Mouse (Mus musculus): ENCODE results near the gene Tchhl1. TPM values are rescaled to one million over a fixed set of nuclear protein-coding genes. Genes with fewer than 3 reads are reported as not detected.
"Not testable (repeated sequence)": the region's sequence is repeated elsewhere in the genome, so short reads cannot be mapped to it uniquely, and the experiment has no call there.

Gene Tchhl1
- not detected for total RNA-seq (2021)

- DNase-seq (ENCODE audit: extremely low spot score in 1 of 2, low spot score in 1 of 2): no peak
Observed at GRCm38 (mm10) chr3:93468561-93468960, at the start of gene Tchhl1. Gene Tchhl1 (plus strand): TSS chr3:93468754.

GRCm38 (mm10) chr3:93431673-93432072 is 36.9 kb upstream of the Tchhl1 start:
- no peak for DNase-seq (ENCODE audit: extremely low spot score in 1 of 2, low spot score in 1 of 2)

- no peak for DNase-seq (ENCODE audit: extremely low spot score in 1 of 2, low spot score in 1 of 2)
Observed at GRCm38 (mm10) chr3:93442030-93442429, 26.5 kb upstream of the Tchhl1 start, which contains the start of gene Tchh. Gene Tchh (plus strand): TSS chr3:93442330.

GRCm38 (mm10) chr3:93443501-93444101 is 25.0 kb upstream of the Tchhl1 start:
- DNase-seq (ENCODE audit: extremely low spot score in 1 of 2, low spot score in 1 of 2): peak; percentile 5 to 18

GRCm38 (mm10) chr3:93444343-93445164 is 24.0 kb upstream of the Tchhl1 start:
- DNase-seq (ENCODE audit: extremely low spot score in 1 of 2, low spot score in 1 of 2): peak; percentile 47 to 62

- DNase-seq (ENCODE audit: extremely low spot score in 1 of 2, low spot score in 1 of 2): peak; percentile 6 to 10
Observed at GRCm38 (mm10) chr3:93445165-93445705, 23.3 kb upstream of the Tchhl1 start.

GRCm38 (mm10) chr3:93446128-93446755 is 22.3 kb upstream of the Tchhl1 start:
- DNase-seq (ENCODE audit: extremely low spot score in 1 of 2, low spot score in 1 of 2): peak; percentile 7 to 9

- DNase-seq (ENCODE audit: extremely low spot score in 1 of 2, low spot score in 1 of 2): not testable (repeated sequence)
Observed at GRCm38 (mm10) chr3:93446756-93447137, 21.8 kb upstream of the Tchhl1 start.

GRCm38 (mm10) chr3:93447138-93447841 is 21.3 kb upstream of the Tchhl1 start:
- DNase-seq (ENCODE audit: extremely low spot score in 1 of 2, low spot score in 1 of 2): peak; percentile 47 to 49

GRCm38 (mm10) chr3:93466556-93466955 is 2.0 kb upstream of the Tchhl1 start:
- no peak for DNase-seq (ENCODE audit: extremely low spot score in 1 of 2, low spot score in 1 of 2)

GRCm38 (mm10) chr3:93467130-93467529 is 1.4 kb upstream of the Tchhl1 start:
- no peak for DNase-seq (ENCODE audit: extremely low spot score in 1 of 2, low spot score in 1 of 2)

- no peak for DNase-seq (ENCODE audit: extremely low spot score in 1 of 2, low spot score in 1 of 2)
Observed at GRCm38 (mm10) chr3:93469629-93470028, 1.1 kb downstream of the Tchhl1 start.

GRCm38 (mm10) chr3:93480053-93480452 is 11.5 kb downstream of the Tchhl1 start:
- DNase-seq (ENCODE audit: extremely low spot score in 1 of 2, low spot score in 1 of 2): no peak

GRCm38 (mm10) chr3:93481982-93482616 is 13.5 kb downstream of the Tchhl1 start:
- no peak for DNase-seq (ENCODE audit: extremely low spot score in 1 of 2, low spot score in 1 of 2)

- no peak for DNase-seq (ENCODE audit: extremely low spot score in 1 of 2, low spot score in 1 of 2)
Observed at GRCm38 (mm10) chr3:93485611-93486010, 17.1 kb downstream of the Tchhl1 start.

- DNase-seq (ENCODE audit: extremely low spot score in 1 of 2, low spot score in 1 of 2): no peak
Observed at GRCm38 (mm10) chr3:93488541-93488940, 20.0 kb downstream of the Tchhl1 start.

GRCm38 (mm10) chr3:93492176-93492575 is 23.6 kb downstream of the Tchhl1 start:
- no peak for DNase-seq (ENCODE audit: extremely low spot score in 1 of 2, low spot score in 1 of 2)

GRCm38 (mm10) chr3:93493992-93494391 is 25.4 kb downstream of the Tchhl1 start:
- peak; percentile 19 to 21 for DNase-seq (ENCODE audit: extremely low spot score in 1 of 2, low spot score in 1 of 2)

- not testable (repeated sequence) for DNase-seq (ENCODE audit: extremely low spot score in 1 of 2, low spot score in 1 of 2)
Observed at GRCm38 (mm10) chr3:93494774-93495173, 26.2 kb downstream of the Tchhl1 start.

- DNase-seq (ENCODE audit: extremely low spot score in 1 of 2, low spot score in 1 of 2): no peak
Observed at GRCm38 (mm10) chr3:93497131-93497530, 28.6 kb downstream of the Tchhl1 start.
